Mouse (Mus musculus) adrenal gland, adult 8-10 months (tissue): ENCODE results near the gene Pgm2. TPM values are rescaled to one million over a fixed set of nuclear protein-coding genes. Genes with fewer than 3 reads are reported as not detected.
A peak's percentile ranks its signal among the peaks of the same experiment; 100 is the strongest.

Experiments
- DNase-seq: peaks from one replicate; pipeline ENCODE4 v3.0.0; 2022
- total RNA-seq, 4 experiments: library from RNA; stranded (reverse); gene quantifications; 2 replicates each; pipeline ENCODE4 v1.2.4; 2022

Pgm2 gene
- total RNA-seq, 4 experiments from 2014 or later, result 14.6 to 27.4 (median 20.5) TPM

DNA sequence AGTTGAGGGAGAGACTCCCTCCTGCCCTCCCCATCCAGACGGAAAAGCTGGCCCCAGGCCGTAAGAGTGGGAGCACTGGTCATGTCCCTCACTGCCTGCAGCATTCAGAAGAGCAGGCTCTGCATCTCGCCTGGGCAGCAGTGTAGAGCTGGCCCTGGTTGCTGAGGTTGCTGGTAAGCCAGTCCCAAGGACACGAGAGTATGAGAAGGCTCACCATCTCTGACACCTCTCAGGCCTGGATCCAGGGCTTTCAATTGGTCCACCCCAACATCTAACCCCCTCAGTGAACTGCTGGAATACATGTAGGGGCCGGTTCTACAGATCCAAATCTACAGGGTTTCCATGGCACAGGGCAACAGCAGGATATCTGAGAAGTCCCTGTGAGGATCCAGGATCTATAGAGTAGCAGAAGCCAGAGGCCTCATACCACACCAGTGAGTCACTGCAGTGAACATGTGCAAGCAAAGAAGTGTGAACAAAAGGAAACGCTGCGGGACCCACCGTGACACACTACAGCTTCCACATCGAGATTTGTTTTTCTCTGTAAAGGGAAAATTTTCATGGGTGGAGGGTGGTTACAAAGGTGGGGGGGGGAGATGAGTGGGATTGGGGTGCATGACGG lies 53.7 kb downstream of the Pgm2 start:
- no peak for DNase-seq

DNA sequence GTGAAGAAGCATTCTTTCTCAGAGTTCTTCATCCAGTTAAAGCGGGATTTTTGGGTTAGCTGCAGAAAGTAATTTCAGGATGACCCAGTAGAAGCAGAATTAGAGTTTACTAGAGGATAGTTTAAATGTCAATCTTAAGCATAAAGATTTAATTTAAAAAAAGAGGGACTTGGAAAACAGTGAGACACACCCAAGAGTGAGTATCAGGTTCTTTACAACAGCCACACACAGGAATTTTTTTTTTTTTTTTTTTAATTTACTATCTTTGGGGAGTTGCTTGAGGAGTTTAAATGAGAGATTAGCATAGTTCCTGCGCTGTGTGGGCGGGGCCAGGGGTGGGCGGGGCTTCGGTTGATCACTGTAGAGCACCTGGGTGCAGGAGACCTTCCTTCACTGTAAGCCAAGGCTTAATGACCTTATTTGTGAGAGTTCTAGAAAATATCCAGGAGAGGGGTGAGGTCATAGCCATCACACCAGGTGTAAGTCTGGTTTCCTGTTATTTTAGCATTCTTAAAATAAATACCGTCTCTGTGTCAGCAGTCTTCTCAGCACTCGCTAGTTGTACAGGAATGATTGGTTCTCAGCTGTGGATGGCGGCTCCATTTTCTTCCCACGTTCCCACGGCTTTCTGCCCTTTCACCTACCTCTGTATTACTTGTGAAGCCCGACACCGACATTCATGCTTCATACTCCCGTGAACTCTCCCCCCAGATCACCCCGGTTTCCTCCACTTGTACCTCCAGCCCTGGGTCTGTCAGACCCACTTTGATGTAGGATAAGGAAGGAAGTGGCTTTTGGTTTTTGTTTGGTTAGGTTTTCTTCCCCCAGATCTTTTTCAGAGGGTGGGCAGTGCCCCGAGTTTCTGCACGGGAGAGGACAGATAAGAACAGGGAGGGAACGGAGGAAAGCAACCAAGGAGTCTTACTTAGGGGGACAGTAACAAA lies 56.7 kb downstream of the Pgm2 start:
- DNase-seq, result no peak

DNA sequence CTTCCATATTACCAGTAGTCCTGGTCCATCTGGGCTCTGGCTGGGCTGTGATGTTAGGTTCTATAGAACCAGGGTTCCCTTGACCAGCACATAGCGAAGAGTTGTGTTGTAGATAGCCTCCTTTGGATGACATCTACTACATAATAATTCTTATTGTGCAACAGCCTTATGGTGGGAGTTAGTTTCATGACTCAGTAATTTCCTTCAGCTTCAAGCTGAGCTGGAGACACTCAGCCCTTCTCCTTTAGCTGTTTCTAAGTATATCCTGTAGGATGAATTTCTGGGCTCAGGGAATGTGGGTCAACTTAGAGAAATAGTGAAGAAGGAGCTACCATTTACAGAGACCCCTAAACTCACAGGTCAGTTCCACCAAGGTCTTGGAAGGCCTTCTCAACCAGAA lies 60.6 kb downstream of the Pgm2 start:
- no peak for DNase-seq

DNA sequence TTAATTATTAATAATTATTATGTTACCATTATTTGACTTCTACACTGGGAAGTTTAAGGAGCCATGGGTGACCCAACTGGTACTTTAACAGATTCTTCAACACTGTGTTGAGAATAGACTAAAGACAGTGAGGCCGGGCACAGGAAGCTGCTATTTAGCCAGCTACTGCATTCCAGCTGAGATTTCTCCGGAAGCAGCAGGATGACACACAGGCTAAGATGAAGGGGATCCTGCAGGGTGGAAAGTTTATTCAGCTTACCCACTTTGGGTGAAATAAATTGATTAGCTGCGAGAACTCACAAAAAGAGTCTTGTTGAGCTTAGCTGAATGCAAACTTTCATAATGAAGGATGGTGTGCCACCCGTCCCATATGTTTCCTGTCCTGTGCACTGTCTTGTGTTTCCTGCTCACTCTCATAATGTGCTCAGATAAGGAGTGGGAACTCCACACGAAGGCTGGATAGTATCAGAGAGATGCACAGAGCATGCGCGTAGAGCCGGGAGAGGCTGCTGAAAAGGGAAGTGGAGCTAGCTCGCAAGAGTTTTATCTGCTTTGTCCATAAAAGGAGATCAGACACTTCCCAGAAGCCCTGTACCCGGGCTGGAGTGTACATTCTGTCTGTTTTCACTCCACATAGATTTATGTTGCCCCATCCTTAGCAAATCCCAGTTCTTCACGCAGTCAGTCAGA lies 63.3 kb downstream of the Pgm2 start, which contains the start of gene Tbc1d1:
TSS of gene Tbc1d1 (plus strand) at position 445 of the 690 bp plus-strand sequence.
- peak; percentile 38 for DNase-seq

DNA sequence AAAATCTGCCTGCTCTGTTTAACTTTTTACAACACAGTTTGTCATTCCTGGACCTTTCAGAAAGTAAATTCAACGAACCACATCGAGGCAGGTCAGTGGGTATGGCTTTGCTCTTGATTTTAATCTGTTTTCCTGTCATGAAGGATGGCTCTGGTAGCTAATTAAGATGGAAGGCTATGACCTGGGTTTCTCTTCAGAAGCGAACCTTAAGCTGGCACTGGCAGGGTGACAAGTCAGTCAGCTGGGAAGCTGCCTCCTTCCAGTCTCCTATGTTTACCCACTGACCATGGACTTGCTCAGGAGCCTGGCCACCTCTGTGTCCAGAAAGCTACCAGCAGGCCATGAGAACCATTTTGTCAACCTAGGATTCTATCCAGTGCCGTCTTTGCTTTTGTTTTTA lies 63.8 kb downstream of the Pgm2 start:
- no peak for DNase-seq

DNA sequence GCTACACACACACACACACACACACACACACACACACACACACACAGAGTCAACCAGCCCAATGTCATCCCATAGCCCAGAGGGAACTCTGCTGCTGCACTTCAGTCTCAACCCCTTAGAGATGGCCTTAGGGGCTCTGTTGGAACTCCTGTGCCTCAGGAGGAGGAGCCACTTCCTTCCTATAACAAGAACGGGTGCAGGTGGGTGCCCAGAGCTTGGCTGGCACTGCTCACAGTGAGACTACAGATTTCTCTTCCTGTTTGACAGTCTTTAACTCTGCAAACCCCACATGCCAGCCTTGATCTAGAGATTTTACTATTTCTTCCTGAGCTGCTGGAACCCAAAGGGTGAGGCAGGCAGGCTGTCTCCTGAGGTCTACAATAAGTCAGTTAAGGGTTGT lies 65.2 kb downstream of the Pgm2 start:
- no peak for DNase-seq

DNA sequence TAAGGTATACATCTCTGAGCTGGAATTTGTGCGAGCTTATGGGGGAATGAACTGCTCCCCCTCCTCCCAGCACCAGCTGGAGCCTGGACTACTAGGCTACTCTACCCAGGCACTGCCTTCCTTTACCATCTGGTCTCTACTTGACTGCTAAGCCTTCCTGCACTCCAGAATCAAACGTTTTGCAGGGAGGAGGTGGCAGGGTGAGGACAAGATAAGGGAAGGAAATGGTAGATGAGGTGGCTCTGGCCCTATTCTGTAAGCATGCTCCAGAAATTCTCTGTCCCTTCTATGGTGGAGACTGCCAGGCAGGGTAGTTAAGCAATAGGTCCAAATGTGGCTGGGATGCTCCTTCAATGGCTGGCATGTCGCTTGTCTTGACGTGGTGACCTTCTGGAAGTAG lies 65.8 kb downstream of the Pgm2 start:
- no peak for DNase-seq

DNA sequence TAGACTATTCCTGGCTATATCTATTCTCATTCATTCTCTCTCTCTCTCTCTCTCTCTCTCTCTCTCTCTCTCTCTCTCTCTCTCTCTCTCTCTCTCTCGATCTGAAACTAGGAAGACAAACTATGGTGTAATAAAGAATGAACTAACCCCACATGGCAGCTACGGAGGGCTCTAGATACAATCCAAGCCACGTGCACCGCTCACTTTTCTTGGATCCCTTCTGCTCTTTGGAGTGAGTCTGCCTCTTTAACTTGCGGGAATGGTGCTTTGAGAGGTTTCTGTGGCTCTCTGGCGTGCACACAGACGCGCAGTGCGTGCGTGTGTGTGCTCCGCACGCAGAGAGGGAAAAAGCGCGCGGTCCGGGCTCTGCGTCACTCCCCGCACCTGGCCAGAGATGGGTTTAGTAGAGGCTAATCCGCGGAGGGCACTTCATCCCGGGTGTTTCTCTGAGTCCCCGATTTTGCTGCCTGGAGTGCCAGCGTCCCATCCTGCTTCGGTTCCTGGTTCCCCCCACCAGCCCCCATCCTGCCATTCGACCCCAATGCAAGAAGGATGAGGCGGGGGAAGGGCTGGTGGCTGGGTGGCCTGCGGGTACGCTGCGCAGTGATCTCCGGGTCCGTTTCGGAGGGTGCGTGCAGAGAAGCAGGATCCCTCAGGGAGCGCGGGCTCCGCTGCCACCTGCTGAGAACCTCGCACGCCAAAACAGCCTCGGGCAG lies 66.5 kb downstream of the Pgm2 start:
- no peak for DNase-seq

DNA sequence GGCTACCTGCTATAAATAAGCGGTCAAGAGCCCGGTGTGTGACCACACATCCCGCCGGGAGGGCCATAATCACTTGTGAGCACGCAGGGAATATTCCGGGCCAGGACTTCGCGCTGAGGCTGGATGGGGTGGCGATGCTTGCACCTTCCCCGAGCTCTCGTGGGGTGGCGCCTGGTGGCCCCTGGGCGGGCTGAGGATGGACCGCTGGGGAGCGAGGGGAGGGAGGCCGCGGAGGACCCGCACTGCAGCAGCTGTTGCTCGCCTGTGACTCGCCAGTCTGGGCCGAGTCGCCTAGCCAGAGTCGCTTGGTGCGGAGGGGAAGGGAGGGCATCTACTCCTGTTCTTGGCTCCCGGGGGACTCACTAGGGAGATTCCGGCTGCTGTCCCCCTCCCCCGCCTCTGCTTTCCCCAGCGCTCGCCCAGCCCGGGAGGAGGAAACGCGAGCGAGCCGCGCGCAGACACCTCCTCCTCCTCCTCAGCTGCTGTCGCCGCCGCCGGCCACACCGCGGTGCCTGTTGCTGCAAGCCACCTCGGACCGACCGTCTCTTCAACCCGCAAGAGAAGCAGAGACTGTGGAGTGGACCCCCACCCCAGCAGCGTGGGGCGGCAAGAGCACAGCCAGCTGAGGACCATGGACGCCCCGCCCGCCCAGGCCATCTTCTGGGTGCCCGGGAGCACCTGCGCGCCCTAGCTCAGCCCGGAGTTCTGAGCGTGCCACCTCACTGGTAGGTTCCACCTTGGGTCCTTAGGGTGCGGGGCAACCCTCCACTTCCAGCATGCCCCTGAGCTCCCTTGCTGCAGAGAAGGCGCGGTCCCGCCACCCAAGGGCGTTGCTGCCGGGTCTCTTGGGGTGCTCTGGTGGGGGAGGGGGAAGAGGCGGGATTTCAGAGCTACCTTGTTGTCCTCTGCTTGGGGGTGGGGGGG lies 67.3 kb downstream of the Pgm2 start:
- DNase-seq, result peak; percentile 28

DNA sequence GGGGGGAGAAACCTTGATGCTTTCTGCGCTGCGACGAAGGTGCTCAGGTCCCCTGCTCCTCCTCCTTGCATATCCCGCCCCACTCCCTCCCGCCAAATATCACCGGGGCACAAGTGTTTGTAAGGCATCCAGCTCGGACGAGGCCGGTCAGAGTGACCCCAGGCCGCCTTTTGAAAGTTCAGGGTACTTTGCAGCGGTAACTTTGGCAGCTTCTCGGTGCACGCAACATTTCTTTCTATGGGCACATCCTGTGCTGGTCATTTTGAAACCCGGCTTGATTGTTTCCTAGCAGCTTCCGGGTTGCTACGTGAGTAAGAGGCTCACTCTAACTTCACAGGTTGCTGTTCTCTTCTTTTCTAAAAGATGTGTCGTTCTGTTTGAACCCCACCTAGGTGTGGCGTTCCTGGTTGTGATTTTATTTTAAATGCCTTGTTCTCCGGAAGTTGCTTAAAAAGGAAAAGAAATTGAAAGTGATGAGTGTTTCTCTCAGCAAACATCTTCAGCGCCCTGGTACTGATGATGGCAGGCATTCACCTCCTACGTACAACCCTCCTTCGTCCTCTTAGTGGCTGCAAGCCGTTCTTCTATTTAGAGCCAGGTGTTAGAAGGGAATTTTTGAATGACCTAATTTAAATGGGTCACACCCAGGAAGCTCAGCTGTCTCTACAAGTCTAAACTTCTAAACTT lies 68.1 kb downstream of the Pgm2 start:
- DNase-seq, result no peak

DNA sequence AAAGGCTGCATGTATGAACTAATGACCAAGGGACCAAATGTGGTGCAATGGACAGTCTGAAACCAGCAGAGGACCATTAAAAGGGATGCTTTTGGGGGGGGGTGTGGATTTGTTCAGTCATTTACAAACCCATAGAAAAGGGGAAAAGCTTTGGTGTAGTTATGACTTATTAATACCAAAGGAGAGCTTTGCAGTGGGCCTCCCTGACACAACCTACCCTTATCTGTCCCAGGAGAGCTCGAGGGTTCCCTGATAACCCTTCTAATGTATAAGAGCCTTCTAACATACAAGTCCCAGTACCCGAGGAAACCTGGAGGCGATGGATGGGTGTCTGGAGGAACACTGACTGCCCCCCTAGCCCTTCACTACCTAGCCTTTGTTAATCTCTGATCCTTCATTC lies 69.2 kb downstream of the Pgm2 start:
- no peak for DNase-seq

DNA sequence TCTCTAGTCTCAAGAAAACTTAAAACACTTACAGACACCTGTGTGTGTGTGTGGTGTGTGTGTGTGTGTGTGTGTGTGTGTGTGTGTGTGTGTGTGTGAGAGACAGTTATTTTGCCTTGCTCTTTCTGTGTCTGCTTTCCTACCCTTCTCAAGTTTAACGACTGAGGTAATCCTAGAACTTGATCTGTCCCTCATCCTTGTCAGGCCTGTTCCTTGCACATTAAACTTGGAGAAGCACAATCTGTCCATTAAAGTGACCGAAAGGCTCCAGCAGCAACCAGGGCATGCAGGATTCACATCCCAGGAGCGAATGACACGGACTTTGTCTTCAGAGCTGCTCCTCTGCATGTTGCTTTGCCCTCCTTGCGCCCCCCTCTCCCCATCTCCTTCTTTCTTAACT lies 69.8 kb downstream of the Pgm2 start:
- DNase-seq, result no peak

DNA sequence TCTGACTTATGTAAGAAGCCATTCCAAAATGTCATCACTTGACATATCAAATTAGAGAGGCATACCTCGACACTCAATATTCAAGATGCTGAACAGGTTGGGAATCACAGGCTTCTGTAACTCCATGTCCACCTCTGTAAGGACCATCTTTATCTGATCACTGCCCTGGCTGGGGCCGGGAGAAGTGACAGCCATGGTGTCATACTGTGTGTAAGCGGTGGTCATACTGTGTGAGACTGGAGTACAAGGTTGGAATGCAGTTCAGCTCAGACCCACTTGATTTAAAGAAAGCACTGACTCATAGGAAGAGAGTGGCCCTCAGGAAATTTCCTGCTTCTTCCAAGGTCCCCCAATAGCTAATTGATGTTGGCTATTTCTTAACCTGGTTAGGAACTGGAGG lies 71.7 kb downstream of the Pgm2 start:
- DNase-seq, result no peak

DNA sequence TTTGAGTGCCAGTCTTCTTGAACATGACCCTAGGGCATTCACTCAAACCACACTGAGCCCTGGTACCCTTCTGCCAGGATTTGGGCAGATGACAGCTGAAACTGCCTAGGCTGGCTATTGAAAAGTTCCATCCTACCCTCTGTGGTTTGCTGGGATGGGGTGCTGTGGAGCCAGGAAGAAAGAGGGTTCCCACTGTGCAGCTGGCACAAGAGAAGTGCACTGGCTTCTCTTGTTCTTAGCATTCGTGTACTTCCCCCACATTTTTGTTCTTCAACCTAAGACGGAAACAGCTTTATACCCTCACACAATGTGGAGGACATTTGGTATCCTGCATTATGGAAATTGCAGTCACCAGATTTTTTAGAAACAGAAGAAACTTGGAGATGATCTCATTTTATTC lies 73.1 kb downstream of the Pgm2 start:
- DNase-seq, result no peak

DNA sequence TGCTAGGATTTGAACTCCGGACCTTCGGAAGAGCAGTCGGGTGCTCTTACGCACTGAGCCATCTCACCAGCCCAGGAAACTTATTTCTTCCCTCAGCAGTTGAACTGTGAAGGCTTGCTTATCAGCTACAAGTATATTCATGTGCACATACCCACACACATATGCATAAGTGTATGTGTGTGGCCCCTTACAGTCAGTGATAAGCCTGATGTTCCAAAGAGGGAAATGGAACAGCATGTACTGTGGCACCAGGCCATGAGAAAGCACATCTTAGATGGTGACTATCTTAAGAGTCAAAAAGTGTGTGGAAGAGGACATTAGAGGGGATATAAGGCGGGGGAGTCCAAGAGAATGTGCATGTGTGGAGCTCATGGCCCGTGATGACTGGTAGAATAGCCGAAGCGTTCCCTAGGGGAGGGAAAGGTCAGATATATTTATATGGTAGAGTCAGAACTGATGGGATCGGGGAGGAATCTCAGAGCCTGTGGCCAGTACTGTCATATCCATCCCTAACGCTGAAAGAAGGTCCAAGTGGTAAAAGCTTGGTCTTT lies 76.3 kb downstream of the Pgm2 start:
- DNase-seq, result no peak

DNA sequence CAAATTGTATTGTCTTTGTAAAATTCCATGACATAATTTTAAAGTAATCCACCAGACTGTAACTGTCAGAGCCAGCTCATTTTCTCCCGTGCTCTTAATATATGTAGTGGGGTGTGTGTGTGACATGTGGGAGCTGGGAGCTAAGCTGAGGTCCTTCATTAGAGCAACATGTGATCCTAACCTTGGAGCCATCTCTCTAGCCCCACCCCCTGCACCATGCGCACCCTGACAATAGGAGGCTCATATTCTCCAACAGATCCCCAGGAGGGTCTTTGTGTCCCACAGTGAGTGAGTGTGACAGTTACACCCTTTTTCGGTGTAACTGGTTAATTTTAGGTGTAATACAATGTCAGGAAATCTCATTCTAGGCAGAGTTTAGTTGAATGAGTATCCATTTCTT lies 80.1 kb downstream of the Pgm2 start:
- no peak for DNase-seq

DNA sequence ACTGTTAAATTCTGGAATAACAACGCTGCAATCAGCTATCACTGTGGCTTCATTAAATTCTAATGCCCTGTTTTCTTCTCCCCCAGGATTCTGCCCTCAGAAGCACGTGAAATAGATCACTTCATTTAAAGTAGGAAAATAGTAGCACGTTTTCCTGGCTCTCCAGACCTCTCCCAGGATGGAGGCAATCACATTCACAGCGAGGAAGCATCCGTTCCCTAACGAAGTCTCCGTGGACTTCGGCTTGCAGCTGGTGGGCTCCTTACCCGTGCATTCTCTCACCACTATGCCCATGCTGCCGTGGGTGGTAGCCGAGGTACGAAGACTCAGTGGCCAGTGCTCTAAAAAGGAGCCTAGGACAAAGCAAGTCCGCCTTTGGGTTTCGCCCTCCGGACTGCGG lies 80.6 kb downstream of the Pgm2 start:
- no peak for DNase-seq

DNA sequence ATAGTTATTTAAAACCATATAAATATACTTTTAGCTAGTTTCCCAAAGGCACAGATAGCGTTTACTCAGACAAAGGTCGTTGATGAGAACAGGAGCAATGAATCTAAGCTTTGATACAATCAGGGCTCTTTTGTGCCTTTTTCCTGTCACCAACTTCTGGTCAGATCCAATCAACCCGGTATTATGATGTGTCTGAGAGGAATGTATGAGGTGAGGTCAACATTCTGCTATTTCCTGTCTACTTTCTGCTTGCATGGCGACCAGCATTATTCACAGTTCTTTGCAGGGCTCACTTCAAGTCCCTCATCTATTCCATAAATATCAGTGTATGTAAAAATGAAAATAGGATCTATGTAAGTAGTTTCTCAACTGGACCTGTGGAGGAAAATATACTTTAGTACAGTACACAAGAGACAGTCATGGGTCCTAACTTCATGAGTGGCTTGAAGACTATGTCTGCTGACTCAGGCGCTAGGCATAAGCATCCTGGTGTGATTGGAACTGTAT lies 81.7 kb downstream of the Pgm2 start:
- no peak for DNase-seq
